Mouse (Mus musculus): ENCODE measurements around the gene Tjp2. TPM values are rescaled to one million over a fixed set of nuclear protein-coding genes. Genes with fewer than 3 reads are reported as not detected.

Gene Tjp2
- polyA plus RNA-seq, 1 experiment from 2014 or later, result 28.7 TPM

- H3K4me2 ChIP-seq (replicated peaks), result peak overlapping the region; percentile 69
- no peaks in the 10 kb centered on the region for H3K36me3 ChIP-seq
- H3K27ac ChIP-seq, result no peak overlapping the region
- no peak for ATAC-seq (ENCODE audit: low FRiP score)
- H3K4me1 ChIP-seq, result peaks cover 23% of the 10 kb centered on the region
- peak overlapping the region; percentile 80 for H3K4me3 ChIP-seq
- peak overlapping the region; percentile 83; the same call in 1 of the 2 replicates for H3K9ac ChIP-seq
- WGBS, result 25% methylated on average over 6 of the region's 6 CpGs
- H3K27me3 ChIP-seq, result 0 out of 2 replicates have a peak, but pooled peaks cover 5% of the 10 kb centered on the region
- H3K9me3 ChIP-seq (replicated peaks), result no peaks in the 10 kb centered on the region
Observed at GRCm38 (mm10) chr19:24173020-24173419, 51.8 kb downstream of the Tjp2 start.

GRCm38 (mm10) chr19:24168531-24168930 is 56.3 kb downstream of the Tjp2 start:
- H3K36me3 ChIP-seq, result no peaks in the 10 kb centered on the region
- H3K27me3 ChIP-seq, result no peaks in the 10 kb centered on the region
- H3K4me3 ChIP-seq, result no peak overlapping the region
- no peaks in the 10 kb centered on the region for H3K9me3 ChIP-seq (replicated peaks)
- 76% methylated on average over 10 of the region's 10 CpGs for WGBS
- no peak for ATAC-seq (ENCODE audit: low FRiP score)
- H3K9ac ChIP-seq, result no peak overlapping the region
- no peak overlapping the region for H3K4me2 ChIP-seq (replicated peaks)
- H3K27ac ChIP-seq, result no peak overlapping the region
- peaks cover 37% of the 10 kb centered on the region for H3K4me1 ChIP-seq

GRCm38 (mm10) chr19:24166516-24167091 is 58.2 kb downstream of the Tjp2 start:
- Histone ChIP-seq H3K36me3 (no peaks in the 10 kb centered on the region), H3K4me1 (peaks cover 25% of the 10 kb centered on the region), H3K4me2 (replicated peaks) (peak overlapping the region; percentile 27; the same call in 1 of the 2 replicates), H3K9me3 (replicated peaks) (no peaks in the 10 kb centered on the region), H3K9ac (no peak overlapping the region), H3K4me3 (no peak overlapping the region), H3K27ac (0 out of 2 replicates have a peak overlapping the region, but pooled peaks have one; percentile 25), H3K27me3 (no peaks in the 10 kb centered on the region)
- ATAC-seq (ENCODE audit: low FRiP score), result no peak
- WGBS, result 26% methylated on average over 17 of the region's 17 CpGs

GRCm38 (mm10) chr19:24163974-24164373 is 60.9 kb downstream of the Tjp2 start:
- peaks cover 39% of the 10 kb centered on the region for H3K4me1 ChIP-seq
- H3K4me3 ChIP-seq, result no peak overlapping the region
- ATAC-seq (ENCODE audit: low FRiP score), result no peak
- no peak overlapping the region for H3K4me2 ChIP-seq (replicated peaks)
- WGBS, result 30% methylated on average over 4 of the region's 4 CpGs
- no peak overlapping the region for H3K27ac ChIP-seq
- H3K9me3 ChIP-seq (replicated peaks), result no peaks in the 10 kb centered on the region
- no peaks in the 10 kb centered on the region for H3K27me3 ChIP-seq
- H3K36me3 ChIP-seq, result no peaks in the 10 kb centered on the region
- H3K9ac ChIP-seq, result no peak overlapping the region

GRCm38 (mm10) chr19:24160460-24160859 is 64.4 kb downstream of the Tjp2 start:
- Histone ChIP-seq H3K4me3 (no peak overlapping the region), H3K36me3 (no peaks in the 10 kb centered on the region), H3K27me3 (no peaks in the 10 kb centered on the region), H3K9ac (no peak overlapping the region), H3K4me1 (peaks cover 37% of the 10 kb centered on the region), H3K4me2 (replicated peaks) (peak overlapping the region; percentile 18; the same call in 1 of the 2 replicates), H3K9me3 (replicated peaks) (no peaks in the 10 kb centered on the region), H3K27ac (peak overlapping the region; percentile 32; the same call in 1 of the 2 replicates)
- peak; percentile 83 for ATAC-seq (ENCODE audit: low FRiP score)
- 20% methylated on average over 8 of the region's 8 CpGs for WGBS

- H3K9me3 ChIP-seq (replicated peaks), result no peaks in the 10 kb centered on the region
- H3K27ac ChIP-seq, result no peak overlapping the region
Observed at GRCm38 (mm10) chr19:24159751-24160150, 65.1 kb downstream of the Tjp2 start.

GRCm38 (mm10) chr19:24159334-24159733 is 65.5 kb downstream of the Tjp2 start:
- no peak for ATAC-seq (ENCODE audit: low FRiP score)
- no peak overlapping the region for H3K9ac ChIP-seq
- WGBS, result 50% methylated on average over 8 of the region's 9 CpGs
- H3K4me1 ChIP-seq, result peaks cover 30% of the 10 kb centered on the region
- no peak overlapping the region for H3K27ac ChIP-seq
- no peaks in the 10 kb centered on the region for H3K9me3 ChIP-seq (replicated peaks)
- no peak overlapping the region for H3K4me3 ChIP-seq
- H3K27me3 ChIP-seq, result no peaks in the 10 kb centered on the region
- no peaks in the 10 kb centered on the region for H3K36me3 ChIP-seq
- no peak overlapping the region for H3K4me2 ChIP-seq (replicated peaks)

More at GRCm38 (mm10) chr19:24159751-24160150, 65.1 kb downstream of the Tjp2 start:
- H3K36me3 ChIP-seq, result no peaks in the 10 kb centered on the region
- H3K4me1 ChIP-seq, result peaks cover 32% of the 10 kb centered on the region
- 57% methylated on average over 9 of the region's 9 CpGs for WGBS
- H3K27me3 ChIP-seq, result no peaks in the 10 kb centered on the region
- no peak overlapping the region for H3K4me3 ChIP-seq
- no peak overlapping the region for H3K4me2 ChIP-seq (replicated peaks)
- ATAC-seq (ENCODE audit: low FRiP score), result no peak
- no peak overlapping the region for H3K9ac ChIP-seq

- WGBS, result 69% methylated on average over 6 of the region's 6 CpGs
- Histone ChIP-seq H3K4me1 (peaks cover 22% of the 10 kb centered on the region), H3K9ac (no peak overlapping the region), H3K9me3 (replicated peaks) (no peaks in the 10 kb centered on the region), H3K36me3 (no peaks in the 10 kb centered on the region), H3K4me2 (replicated peaks) (no peak overlapping the region), H3K4me3 (no peak overlapping the region), H3K27ac (no peak overlapping the region), H3K27me3 (no peaks in the 10 kb centered on the region)
- ATAC-seq (ENCODE audit: low FRiP score), result no peak
Observed at GRCm38 (mm10) chr19:24156067-24156455, 68.8 kb downstream of the Tjp2 start.

- no peak overlapping the region for H3K27ac ChIP-seq
- H3K9me3 ChIP-seq (replicated peaks), result no peaks in the 10 kb centered on the region
- no peaks in the 10 kb centered on the region for H3K36me3 ChIP-seq
- no peak overlapping the region for H3K4me3 ChIP-seq
- 40% methylated on average over 8 of the region's 8 CpGs for WGBS
- peaks cover 19% of the 10 kb centered on the region for H3K4me1 ChIP-seq
- no peaks in the 10 kb centered on the region for H3K27me3 ChIP-seq
- no peak overlapping the region for H3K4me2 ChIP-seq (replicated peaks)
- ATAC-seq (ENCODE audit: low FRiP score), result 0 out of 2 replicates have a peak, but pooled peaks have one; percentile 53
- no peak overlapping the region for H3K9ac ChIP-seq
Observed at GRCm38 (mm10) chr19:24155395-24156066, 69.3 kb downstream of the Tjp2 start.

- Histone ChIP-seq H3K36me3 (no peaks in the 10 kb centered on the region), H3K9ac (no peak overlapping the region), H3K27me3 (no peaks in the 10 kb centered on the region), H3K4me1 (peaks cover 7% of the 10 kb centered on the region; the same call in 1 of the 2 replicates), H3K4me3 (no peak overlapping the region), H3K4me2 (replicated peaks) (no peak overlapping the region), H3K9me3 (replicated peaks) (no peaks in the 10 kb centered on the region), H3K27ac (no peak overlapping the region)
- ATAC-seq (ENCODE audit: low FRiP score), result no peak
- WGBS, result 58% methylated on average over 9 of the region's 9 CpGs
Observed at GRCm38 (mm10) chr19:24153266-24154023, 71.4 kb downstream of the Tjp2 start.

GRCm38 (mm10) chr19:24144009-24144408 is 80.8 kb downstream of the Tjp2 start:
- ATAC-seq (ENCODE audit: low FRiP score), result no peak
- WGBS, result 88% methylated on average over 7 of the region's 7 CpGs
- Histone ChIP-seq H3K27me3 (no peaks in the 10 kb centered on the region), H3K4me1 (peaks cover 4% of the 10 kb centered on the region; the same call in 1 of the 2 replicates), H3K9me3 (replicated peaks) (no peaks in the 10 kb centered on the region), H3K4me2 (replicated peaks) (no peak overlapping the region), H3K27ac (no peak overlapping the region), H3K36me3 (0 out of 2 replicates have a peak, but pooled peaks cover 6% of the 10 kb centered on the region), H3K9ac (no peak overlapping the region), H3K4me3 (no peak overlapping the region)

GRCm38 (mm10) chr19:24142621-24143061 is 82.2 kb downstream of the Tjp2 start:
- Histone ChIP-seq H3K9me3 (replicated peaks) (no peaks in the 10 kb centered on the region), H3K36me3 (0 out of 2 replicates have a peak, but pooled peaks cover 2% of the 10 kb centered on the region), H3K27ac (0 out of 2 replicates have a peak overlapping the region, but pooled peaks have one; percentile 44), H3K4me2 (replicated peaks) (no peak overlapping the region), H3K4me3 (no peak overlapping the region), H3K27me3 (no peaks in the 10 kb centered on the region), H3K9ac (no peak overlapping the region), H3K4me1 (peaks cover 4% of the 10 kb centered on the region; the same call in 1 of the 2 replicates)
- WGBS, result 79% methylated on average over 12 of the region's 12 CpGs
- ATAC-seq (ENCODE audit: low FRiP score), result no peak
